Mouse (Mus musculus): ENCODE data around the gene Fgd5. TPM values are rescaled to one million over a fixed set of nuclear protein-coding genes. Genes with fewer than 3 reads are reported as not detected.
"Not testable (repeated sequence)": the region's sequence is repeated elsewhere in the genome, so short reads cannot be mapped to it uniquely, and the experiment has no call there.

The Fgd5 gene
- polyA plus RNA-seq, 1 experiment from 2014 or later, result 9.3 TPM

DNA sequence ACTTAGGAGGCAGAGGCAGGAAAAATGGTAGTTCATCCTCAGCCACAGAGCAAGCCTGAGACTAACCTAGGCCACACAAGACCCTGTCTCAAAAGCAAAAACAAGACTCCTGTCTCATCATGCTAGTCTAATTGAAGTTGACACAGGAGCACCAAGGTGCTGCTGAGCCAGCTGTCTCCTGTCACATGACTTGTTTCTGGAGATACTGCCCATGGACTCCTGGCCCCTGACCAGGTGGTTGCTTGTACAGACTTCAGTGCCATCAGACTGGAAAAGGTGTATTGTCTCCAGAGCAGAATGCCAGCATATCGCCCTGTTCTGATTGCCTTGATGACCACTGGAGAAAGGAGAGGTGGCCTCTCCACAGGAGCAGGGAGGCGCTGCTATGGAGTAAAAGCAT is 102.1 kb downstream of the Fgd5 start:
- no peak overlapping the region for H3K9ac ChIP-seq (replicated peaks; ENCODE audit: low read depth, low read length)
- WGBS, result 81% methylated on average over 2 of the region's 2 CpGs

DNA sequence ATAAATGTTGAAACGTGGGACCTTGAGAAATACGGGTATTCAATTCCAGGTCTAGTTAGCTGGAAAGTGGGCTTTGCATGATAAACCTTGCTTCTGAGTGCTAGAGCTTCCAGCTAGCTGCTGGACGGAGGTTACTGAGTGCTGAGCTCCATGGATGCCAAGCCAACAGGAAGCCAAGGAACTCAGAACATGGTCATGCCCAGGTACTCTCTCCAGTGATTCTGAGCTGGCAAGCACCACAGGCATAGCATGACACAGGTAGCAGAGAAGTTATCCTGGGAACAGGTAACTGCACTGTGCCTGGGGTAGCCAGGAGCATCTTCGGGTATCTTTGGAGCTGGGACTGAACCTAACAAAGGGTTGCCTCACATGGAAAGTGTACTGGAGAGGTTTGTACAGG is 104.1 kb downstream of the Fgd5 start:
- Histone ChIP-seq H3K9ac (replicated peaks; ENCODE audit: low read depth, low read length) (no peak overlapping the region), H3K9me3 (ENCODE audit: control insufficient read depth, low read length) (no peaks in the 10 kb centered on the region), H3K4me1 (replicated peaks; ENCODE audit: control insufficient read depth, insufficient read depth, low read length) (no peaks in the 10 kb centered on the region), H3K36me3 (ENCODE audit: control insufficient read depth, insufficient read depth) (no peaks in the 10 kb centered on the region), H3K4me2 (ENCODE audit: low read length) (no peak overlapping the region), H3K27ac (ENCODE audit: low read length) (no peak overlapping the region), H3K4me3 (replicated peaks; ENCODE audit: low read length) (no peak overlapping the region), H3K27me3 (replicated peaks; ENCODE audit: control insufficient read depth, insufficient read depth, low read length) (no peaks in the 10 kb centered on the region)
- no peak for ATAC-seq
- 83% methylated on average over 4 of the region's 4 CpGs for WGBS

More for the DNA sequence above, 102.1 kb downstream of the Fgd5 start:
- H3K4me1 ChIP-seq (replicated peaks; ENCODE audit: control insufficient read depth, insufficient read depth, low read length), result no peaks in the 10 kb centered on the region
- H3K27me3 ChIP-seq (replicated peaks; ENCODE audit: control insufficient read depth, insufficient read depth, low read length), result no peaks in the 10 kb centered on the region
- no peak overlapping the region for H3K4me2 ChIP-seq (ENCODE audit: low read length)
- no peak for ATAC-seq
- H3K4me3 ChIP-seq (replicated peaks; ENCODE audit: low read length), result no peak overlapping the region
- no peak overlapping the region for H3K27ac ChIP-seq (ENCODE audit: low read length)
- H3K36me3 ChIP-seq (ENCODE audit: control insufficient read depth, insufficient read depth), result no peaks in the 10 kb centered on the region
- H3K9me3 ChIP-seq (ENCODE audit: control insufficient read depth, low read length), result no peaks in the 10 kb centered on the region

- Histone ChIP-seq H3K27ac (ENCODE audit: low read length) (no peak overlapping the region), H3K9me3 (ENCODE audit: control insufficient read depth, low read length) (no peaks in the 10 kb centered on the region), H3K4me2 (ENCODE audit: low read length) (no peak overlapping the region), H3K4me3 (replicated peaks; ENCODE audit: low read length) (no peak overlapping the region), H3K27me3 (replicated peaks; ENCODE audit: control insufficient read depth, insufficient read depth, low read length) (no peaks in the 10 kb centered on the region), H3K36me3 (ENCODE audit: control insufficient read depth, insufficient read depth) (no peaks in the 10 kb centered on the region), H3K9ac (replicated peaks; ENCODE audit: low read depth, low read length) (no peak overlapping the region), H3K4me1 (replicated peaks; ENCODE audit: control insufficient read depth, insufficient read depth, low read length) (peaks cover under 1% of the 10 kb centered on the region; the same call in 1 of the 2 replicates)
- 90% methylated on average over 3 of the region's 3 CpGs for WGBS
- no peak for ATAC-seq
These were observed 106.3 kb downstream of the Fgd5 start for GRCm38 (mm10) chr6:92084932-92085331.

DNA sequence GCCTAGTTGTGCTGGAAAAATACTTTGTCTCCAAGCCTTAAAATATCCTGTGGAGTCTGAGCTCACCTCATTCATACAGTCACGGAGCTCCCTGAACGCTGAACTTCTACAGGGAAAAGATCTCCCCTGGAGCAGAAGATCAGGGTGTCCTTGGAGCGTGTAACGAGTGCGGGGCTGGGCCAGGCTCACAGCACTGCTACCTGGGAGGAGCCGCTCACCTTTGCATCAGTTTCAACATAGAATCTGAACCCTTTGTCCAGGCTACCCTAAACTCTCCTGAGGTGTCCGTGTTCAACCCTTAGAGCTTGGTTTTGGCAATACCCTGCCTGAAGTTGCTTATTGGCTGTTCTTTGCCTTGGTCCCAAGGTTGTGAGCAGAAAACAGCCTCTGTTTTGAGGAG is 110.5 kb downstream of the Fgd5 start:
- not testable (repeated sequence) for ATAC-seq; H3K27me3 ChIP-seq (replicated peaks; ENCODE audit: control insufficient read depth, insufficient read depth, low read length); H3K4me2 ChIP-seq (ENCODE audit: low read length); H3K36me3 ChIP-seq (ENCODE audit: control insufficient read depth, insufficient read depth); H3K4me3 ChIP-seq (replicated peaks; ENCODE audit: low read length); H3K9me3 ChIP-seq (ENCODE audit: control insufficient read depth, low read length); H3K27ac ChIP-seq (ENCODE audit: low read length); H3K9ac ChIP-seq (replicated peaks; ENCODE audit: low read depth, low read length)
- H3K4me1 ChIP-seq (replicated peaks; ENCODE audit: control insufficient read depth, insufficient read depth, low read length), result peaks cover 20% of the 10 kb centered on the region
- WGBS, result 86% methylated on average over 7 of the region's 7 CpGs

GRCm38 (mm10) chr6:92089982-92090381 is 111.3 kb downstream of the Fgd5 start:
- H3K4me1 ChIP-seq (replicated peaks; ENCODE audit: control insufficient read depth, insufficient read depth, low read length), result peaks cover 22% of the 10 kb centered on the region
- no peak overlapping the region for H3K27ac ChIP-seq (ENCODE audit: low read length)
- H3K4me3 ChIP-seq (replicated peaks; ENCODE audit: low read length), result no peak overlapping the region
- ATAC-seq, result no peak
- H3K9me3 ChIP-seq (ENCODE audit: control insufficient read depth, low read length), result no peaks in the 10 kb centered on the region
- no peak overlapping the region for H3K4me2 ChIP-seq (ENCODE audit: low read length)
- H3K36me3 ChIP-seq (ENCODE audit: control insufficient read depth, insufficient read depth), result no peaks in the 10 kb centered on the region
- no peak overlapping the region for H3K9ac ChIP-seq (replicated peaks; ENCODE audit: low read depth, low read length)
- no peaks in the 10 kb centered on the region for H3K27me3 ChIP-seq (replicated peaks; ENCODE audit: control insufficient read depth, insufficient read depth, low read length)
- WGBS, result 90% methylated on average over 4 of the region's 4 CpGs

DNA sequence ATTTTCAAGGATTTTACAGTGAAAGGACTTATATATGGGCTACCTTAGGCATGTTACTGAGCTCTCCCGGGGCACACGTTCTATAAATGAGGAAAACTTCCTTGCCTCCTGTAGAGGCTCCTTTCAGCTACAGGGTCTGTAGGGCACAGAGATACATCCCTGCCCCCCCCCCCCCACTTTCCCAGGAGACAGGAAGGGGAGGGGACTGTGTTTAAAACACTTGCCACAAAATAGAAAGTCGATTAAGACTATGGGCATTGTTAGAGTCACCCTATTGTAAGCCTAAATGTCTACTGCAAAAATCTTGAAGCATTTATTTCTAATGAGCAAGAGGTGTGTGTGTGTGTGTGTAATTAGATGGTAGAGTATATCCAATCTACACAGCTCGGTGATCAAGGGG is 111.8 kb downstream of the Fgd5 start:
- ATAC-seq, result no peak; the same call in 1 of the 2 replicates
- no peaks in the 10 kb centered on the region for H3K27me3 ChIP-seq (replicated peaks; ENCODE audit: control insufficient read depth, insufficient read depth, low read length)
- H3K4me1 ChIP-seq (replicated peaks; ENCODE audit: control insufficient read depth, insufficient read depth, low read length), result peaks cover 25% of the 10 kb centered on the region
- peak overlapping the region; percentile 95 for H3K9ac ChIP-seq (replicated peaks; ENCODE audit: low read depth, low read length)
- no peaks in the 10 kb centered on the region for H3K9me3 ChIP-seq (ENCODE audit: control insufficient read depth, low read length)
- no peaks in the 10 kb centered on the region for H3K36me3 ChIP-seq (ENCODE audit: control insufficient read depth, insufficient read depth)
- peak overlapping the region; percentile 82 for H3K4me2 ChIP-seq (ENCODE audit: low read length)
- peak overlapping the region; percentile 97 for H3K27ac ChIP-seq (ENCODE audit: low read length)
- 0% methylated on average over 4 of the region's 4 CpGs for WGBS
- H3K4me3 ChIP-seq (replicated peaks; ENCODE audit: low read length), result peak overlapping the region; percentile 90

DNA sequence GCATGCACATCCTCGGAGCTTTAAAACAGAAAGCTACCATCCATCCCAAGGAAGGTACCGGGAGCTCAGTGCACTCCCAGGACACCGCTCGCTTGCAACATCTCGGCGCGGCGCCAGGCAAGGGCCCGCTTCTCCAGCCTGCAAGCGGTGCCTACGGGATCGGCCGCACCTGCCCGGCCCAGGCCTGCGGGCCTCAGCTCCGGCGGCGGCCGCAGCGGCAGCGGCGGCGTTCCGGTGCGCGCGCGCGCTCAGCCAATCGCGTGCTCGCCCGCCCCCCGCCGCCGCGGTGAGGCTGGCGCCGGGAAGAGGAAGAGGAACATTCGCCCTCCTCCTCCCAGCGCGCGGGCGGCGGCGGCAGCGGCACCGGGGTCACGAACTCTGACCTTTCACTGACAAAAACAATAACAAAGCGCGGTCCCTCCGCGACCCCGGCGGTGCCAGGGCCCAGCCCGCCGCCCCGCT is 112.5 kb downstream of the Fgd5 start, which contains the start of gene Nr2c2:
TSS of gene Nr2c2 (plus strand) at position 261 of the 462 bp plus-strand sequence.
- Histone ChIP-seq H3K9ac (replicated peaks; ENCODE audit: low read depth, low read length) (peak within 1 kb of the TSS; percentile 95), H3K4me2 (ENCODE audit: low read length) (peak within 1 kb of the TSS; percentile 82), H3K4me1 (replicated peaks; ENCODE audit: control insufficient read depth, insufficient read depth, low read length) (peaks cover 27% of the 10 kb centered on the region), H3K4me3 (replicated peaks; ENCODE audit: low read length) (peak within 1 kb of the TSS; percentile 90), H3K27ac (ENCODE audit: low read length) (peak within 1 kb of the TSS; percentile 97), H3K9me3 (ENCODE audit: control insufficient read depth, low read length) (no peaks in the 10 kb centered on the region), H3K27me3 (replicated peaks; ENCODE audit: control insufficient read depth, insufficient read depth, low read length) (no peaks in the 10 kb centered on the region), H3K36me3 (ENCODE audit: control insufficient read depth, insufficient read depth) (no peaks in the 10 kb centered on the region)
- peak; percentile 74 for ATAC-seq
- WGBS, result under 1% methylated on average over 40 of the region's 58 CpGs

DNA sequence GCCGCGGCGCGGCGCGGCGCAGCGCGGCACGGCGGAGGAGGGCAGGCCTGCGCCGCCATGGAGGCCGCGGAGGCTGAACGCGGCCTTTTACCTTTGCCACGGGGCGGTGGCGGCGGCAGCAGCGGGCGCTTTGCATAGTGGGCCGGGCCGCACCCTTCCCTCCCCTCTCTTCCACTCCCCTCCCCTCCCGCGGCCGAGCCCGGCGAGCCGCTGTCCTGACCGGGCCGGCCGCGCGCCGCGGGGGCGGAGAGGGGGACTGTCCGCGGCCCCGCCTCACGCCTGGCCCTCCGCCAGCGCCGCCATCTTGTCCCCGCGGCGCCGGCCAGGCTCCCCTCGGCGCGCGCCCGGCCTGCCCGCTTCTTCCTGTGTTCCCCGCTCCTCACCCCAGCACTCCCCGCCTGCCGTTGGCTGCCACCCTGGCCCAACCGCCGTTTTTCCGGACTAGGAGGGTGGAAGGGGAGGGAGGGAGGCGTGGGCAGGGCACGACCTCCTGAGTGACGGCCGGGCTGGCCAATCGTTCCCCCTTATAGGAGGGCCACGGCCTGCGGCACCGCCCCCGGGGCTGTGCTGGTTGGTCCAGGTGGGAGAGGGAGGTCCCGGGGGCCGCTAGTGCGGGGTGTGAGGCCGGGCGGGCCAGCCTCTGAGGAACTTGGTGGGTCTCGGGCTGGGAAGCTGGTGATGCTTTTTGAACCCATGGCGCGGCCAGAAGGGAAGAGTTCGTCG is 113.2 kb downstream of the Fgd5 start:
- Histone ChIP-seq H3K9me3 (ENCODE audit: control insufficient read depth, low read length) (no peaks in the 10 kb centered on the region), H3K27me3 (replicated peaks; ENCODE audit: control insufficient read depth, insufficient read depth, low read length) (no peaks in the 10 kb centered on the region), H3K36me3 (ENCODE audit: control insufficient read depth, insufficient read depth) (no peaks in the 10 kb centered on the region), H3K4me1 (replicated peaks; ENCODE audit: control insufficient read depth, insufficient read depth, low read length) (peaks cover 27% of the 10 kb centered on the region), H3K4me2 (ENCODE audit: low read length) (peak overlapping the region; percentile 82), H3K9ac (replicated peaks; ENCODE audit: low read depth, low read length) (peak overlapping the region; percentile 95), H3K27ac (ENCODE audit: low read length) (peak overlapping the region; percentile 97), H3K4me3 (replicated peaks; ENCODE audit: low read length) (peak overlapping the region; percentile 90)
- ATAC-seq, result peak; percentile 98
- 1% methylated on average over 59 of the region's 81 CpGs for WGBS

GRCm38 (mm10) chr6:92092737-92093136 is 114.1 kb downstream of the Fgd5 start:
- no peaks in the 10 kb centered on the region for H3K36me3 ChIP-seq (ENCODE audit: control insufficient read depth, insufficient read depth)

More at GRCm38 (mm10) chr6:92092737-92093136, 114.1 kb downstream of the Fgd5 start:
- Histone ChIP-seq H3K4me3 (replicated peaks; ENCODE audit: low read length) (peak overlapping the region; percentile 90), H3K9ac (replicated peaks; ENCODE audit: low read depth, low read length) (peak overlapping the region; percentile 95), H3K27me3 (replicated peaks; ENCODE audit: control insufficient read depth, insufficient read depth, low read length) (no peaks in the 10 kb centered on the region), H3K4me1 (replicated peaks; ENCODE audit: control insufficient read depth, insufficient read depth, low read length) (peaks cover 27% of the 10 kb centered on the region), H3K4me2 (ENCODE audit: low read length) (peak overlapping the region; percentile 82), H3K27ac (ENCODE audit: low read length) (peak overlapping the region; percentile 97), H3K9me3 (ENCODE audit: control insufficient read depth, low read length) (no peaks in the 10 kb centered on the region)
- ATAC-seq, result no peak
- WGBS, result 5% methylated on average over 3 of the region's 3 CpGs
